Mouse (Mus musculus): ENCODE measurements around the gene Mast4. TPM values are rescaled to one million over a fixed set of nuclear protein-coding genes. Genes with fewer than 3 reads are reported as not detected.

Gene Mast4
- polyA plus RNA-seq, 1 experiment from 2014 or later, result 14.6 TPM

DNA sequence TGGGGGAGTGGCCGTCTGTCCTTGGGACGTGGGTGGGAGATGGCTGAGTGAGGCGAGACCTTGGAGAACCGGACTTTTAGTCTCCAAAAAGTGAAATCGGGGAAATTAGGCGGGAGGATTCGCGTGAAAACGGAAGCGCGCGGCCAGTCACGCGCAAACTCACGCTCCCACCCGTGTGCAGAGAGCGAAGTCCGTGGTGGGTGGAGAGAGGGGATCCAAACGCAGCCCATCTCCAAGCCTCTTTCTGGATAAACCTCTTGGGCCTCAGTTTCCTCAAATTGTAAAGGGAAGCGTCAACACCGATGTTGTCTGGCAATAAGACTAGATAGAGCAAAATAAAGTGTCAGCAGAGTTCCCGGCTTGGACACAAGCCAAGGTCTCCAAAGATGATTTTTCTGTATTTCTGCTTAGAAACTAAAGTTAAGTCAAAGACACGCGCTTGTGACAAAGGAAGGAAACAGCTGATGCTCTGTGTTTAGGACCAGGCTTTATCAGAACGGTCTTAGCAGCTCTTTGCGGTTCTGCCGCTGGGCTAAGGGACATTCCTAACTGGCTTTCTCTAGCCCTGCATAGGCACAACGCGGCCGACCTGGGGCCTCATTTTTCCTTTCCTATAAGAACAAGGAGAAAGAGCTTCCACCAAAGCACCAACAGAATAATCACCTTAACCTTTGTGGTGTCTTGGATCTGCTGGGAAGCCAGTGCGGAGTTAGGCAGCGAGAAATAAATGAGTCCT, 594 bp upstream of the Mast4 start:
- no peak overlapping the region for H3K27ac ChIP-seq (replicated peaks)
- peak; percentile 39 for ATAC-seq (replicated peaks)
- H3K9ac ChIP-seq (replicated peaks), result peak overlapping the region; percentile 58
- H3K4me1 ChIP-seq, result peaks cover 23% of the 10 kb centered on the region
- peak overlapping the region; percentile 98 for H3K4me2 ChIP-seq (replicated peaks)
- peaks cover 33% of the 10 kb centered on the region for H3K27me3 ChIP-seq
- H3K36me3 ChIP-seq, result no peaks in the 10 kb centered on the region
- WGBS, result under 1% methylated on average over 32 of the region's 32 CpGs
- peak overlapping the region; percentile 69 for H3K4me3 ChIP-seq
- no peaks in the 10 kb centered on the region for H3K9me3 ChIP-seq

- WGBS, result under 1% methylated on average over 74 of the region's 74 CpGs
- peak overlapping the region; percentile 58 for H3K9ac ChIP-seq (replicated peaks)
- H3K4me2 ChIP-seq (replicated peaks), result peak overlapping the region; percentile 98
- peak; percentile 85 for ATAC-seq (replicated peaks)
- H3K9me3 ChIP-seq, result no peaks in the 10 kb centered on the region
- H3K27me3 ChIP-seq, result peaks cover 33% of the 10 kb centered on the region
- H3K27ac ChIP-seq (replicated peaks), result no peak overlapping the region
- peak overlapping the region; percentile 69 for H3K4me3 ChIP-seq
- peaks cover 23% of the 10 kb centered on the region for H3K4me1 ChIP-seq
- H3K36me3 ChIP-seq, result no peaks in the 10 kb centered on the region
Observed at GRCm38 (mm10) chr13:103333601-103334391, 501 bp downstream of the Mast4 start.

DNA sequence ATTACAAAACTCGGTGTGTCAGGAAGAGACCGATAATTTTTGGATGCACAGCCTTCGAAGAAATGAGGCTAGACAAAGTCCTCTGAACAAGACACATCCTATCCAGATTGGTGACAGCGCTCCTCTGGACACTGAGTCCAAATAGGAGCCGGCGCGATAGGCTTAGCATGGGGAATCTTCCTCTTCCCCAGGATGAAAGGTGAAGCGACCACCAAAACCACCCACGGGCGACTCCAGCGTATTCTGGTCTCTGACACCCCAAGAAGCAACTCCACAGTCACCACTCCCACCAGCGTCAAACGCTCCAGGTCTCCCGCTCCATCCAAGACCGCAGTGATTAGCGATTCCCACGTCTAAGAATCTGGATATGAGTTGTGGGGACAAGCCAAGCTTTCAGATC, 1.1 kb downstream of the Mast4 start:
- Histone ChIP-seq H3K27me3 (peaks cover 33% of the 10 kb centered on the region), H3K4me3 (peak overlapping the region; percentile 69), H3K4me1 (peaks cover 23% of the 10 kb centered on the region), H3K9me3 (no peaks in the 10 kb centered on the region), H3K4me2 (replicated peaks) (peak overlapping the region; percentile 98), H3K9ac (replicated peaks) (peak overlapping the region; percentile 58), H3K36me3 (no peaks in the 10 kb centered on the region), H3K27ac (replicated peaks) (no peak overlapping the region)
- WGBS, result 3% methylated on average over 17 of the region's 17 CpGs
- no peak for ATAC-seq (replicated peaks)

DNA sequence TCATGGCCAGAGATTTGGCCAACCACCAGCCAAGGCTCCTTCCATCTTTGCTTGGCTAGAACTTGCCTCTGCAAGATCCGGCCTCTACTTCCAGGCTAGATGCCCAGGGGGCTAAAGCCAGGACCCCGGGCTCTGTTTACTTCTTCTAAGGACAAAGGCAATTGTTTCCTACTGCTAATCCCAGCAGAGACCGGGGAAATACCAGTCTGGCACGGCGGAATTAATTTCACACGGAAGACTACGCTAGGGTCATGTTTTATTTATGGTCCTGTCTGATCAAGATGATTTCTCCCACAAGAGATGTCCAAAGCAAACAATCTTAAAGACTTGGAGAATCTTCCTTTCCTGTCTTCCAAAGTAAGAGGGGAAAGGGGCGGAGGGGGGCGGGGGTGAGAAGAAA, 1.6 kb downstream of the Mast4 start:
- 11% methylated on average over 9 of the region's 9 CpGs for WGBS
- Histone ChIP-seq H3K9me3 (no peaks in the 10 kb centered on the region), H3K36me3 (no peaks in the 10 kb centered on the region), H3K9ac (replicated peaks) (no peak overlapping the region), H3K4me3 (peak overlapping the region; percentile 69), H3K4me1 (peaks cover 23% of the 10 kb centered on the region), H3K4me2 (replicated peaks) (peak overlapping the region; percentile 98; the same call in 1 of the 2 replicates), H3K27me3 (peaks cover 33% of the 10 kb centered on the region), H3K27ac (replicated peaks) (no peak overlapping the region)
- no peak for ATAC-seq (replicated peaks)

- H3K9ac ChIP-seq (replicated peaks), result no peak overlapping the region
- no peak overlapping the region for H3K4me2 ChIP-seq (replicated peaks)
- H3K27me3 ChIP-seq, result peaks cover 30% of the 10 kb centered on the region
- H3K4me1 ChIP-seq, result peaks cover 23% of the 10 kb centered on the region
- WGBS, result 64% methylated on average over 7 of the region's 7 CpGs
- no peaks in the 10 kb centered on the region for H3K9me3 ChIP-seq
- H3K4me3 ChIP-seq, result no peak overlapping the region
- no peak for ATAC-seq (replicated peaks)
- no peaks in the 10 kb centered on the region for H3K36me3 ChIP-seq
- no peak overlapping the region for H3K27ac ChIP-seq (replicated peaks)
Observed at GRCm38 (mm10) chr13:103331096-103331495, 3.2 kb downstream of the Mast4 start.

GRCm38 (mm10) chr13:103328299-103328698, 6.0 kb downstream of the Mast4 start:
- Histone ChIP-seq H3K27ac (replicated peaks) (no peak overlapping the region), H3K4me2 (replicated peaks) (no peak overlapping the region), H3K36me3 (no peaks in the 10 kb centered on the region), H3K4me1 (peaks cover 7% of the 10 kb centered on the region), H3K9me3 (no peaks in the 10 kb centered on the region), H3K4me3 (no peak overlapping the region), H3K9ac (replicated peaks) (no peak overlapping the region), H3K27me3 (peaks cover 14% of the 10 kb centered on the region; the same call in 1 of the 2 replicates)
- ATAC-seq (replicated peaks), result no peak
- 89% methylated on average over 16 of the region's 16 CpGs for WGBS

- Histone ChIP-seq H3K9me3 (no peaks in the 10 kb centered on the region), H3K27ac (replicated peaks) (no peak overlapping the region), H3K4me1 (peaks cover 3% of the 10 kb centered on the region; the same call in 1 of the 2 replicates), H3K4me3 (no peak overlapping the region), H3K4me2 (replicated peaks) (no peak overlapping the region), H3K36me3 (no peaks in the 10 kb centered on the region), H3K9ac (replicated peaks) (no peak overlapping the region), H3K27me3 (peaks cover 11% of the 10 kb centered on the region; the same call in 1 of the 2 replicates)
- WGBS, result 90% methylated on average over 9 of the region's 9 CpGs
- ATAC-seq (replicated peaks), result no peak
Observed at GRCm38 (mm10) chr13:103327843-103328242, 6.5 kb downstream of the Mast4 start.

- no peak overlapping the region for H3K4me2 ChIP-seq (replicated peaks)
- 93% methylated on average over 13 of the region's 13 CpGs for WGBS
- H3K9me3 ChIP-seq, result no peaks in the 10 kb centered on the region
- no peak overlapping the region for H3K4me3 ChIP-seq
- H3K36me3 ChIP-seq, result no peaks in the 10 kb centered on the region
- H3K27me3 ChIP-seq, result no peaks in the 10 kb centered on the region
- no peaks in the 10 kb centered on the region for H3K4me1 ChIP-seq
- no peak overlapping the region for H3K27ac ChIP-seq (replicated peaks)
- no peak for ATAC-seq (replicated peaks)
- H3K9ac ChIP-seq (replicated peaks), result no peak overlapping the region
Observed at GRCm38 (mm10) chr13:103326186-103326585, 8.1 kb downstream of the Mast4 start.

DNA sequence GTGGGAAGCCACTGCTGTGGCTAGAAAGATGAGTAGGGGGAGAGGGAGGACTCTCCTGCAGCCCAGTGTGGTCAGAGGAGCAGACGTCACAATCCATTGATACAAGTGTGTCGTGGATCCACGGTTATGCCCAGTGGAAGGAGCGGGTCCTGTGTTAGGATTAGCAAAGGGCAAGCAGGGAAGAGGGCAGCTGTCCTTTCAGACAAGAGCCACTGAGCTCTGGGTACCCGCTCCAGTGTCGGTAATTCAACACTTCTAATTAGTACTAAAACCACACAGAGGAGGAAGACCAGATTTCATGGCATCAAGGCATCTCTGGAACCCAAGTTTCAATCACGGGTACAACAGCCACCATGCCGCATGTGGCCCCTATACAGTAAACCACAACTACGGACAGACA, 14.4 kb downstream of the Mast4 start:
- H3K4me2 ChIP-seq (replicated peaks), result no peak overlapping the region
- H3K4me3 ChIP-seq, result no peak overlapping the region
- no peaks in the 10 kb centered on the region for H3K9me3 ChIP-seq
- no peaks in the 10 kb centered on the region for H3K27me3 ChIP-seq
- ATAC-seq (replicated peaks), result no peak
- H3K36me3 ChIP-seq, result no peaks in the 10 kb centered on the region
- no peak overlapping the region for H3K9ac ChIP-seq (replicated peaks)
- H3K4me1 ChIP-seq, result no peaks in the 10 kb centered on the region
- 79% methylated on average over 9 of the region's 9 CpGs for WGBS
- H3K27ac ChIP-seq (replicated peaks), result no peak overlapping the region

DNA sequence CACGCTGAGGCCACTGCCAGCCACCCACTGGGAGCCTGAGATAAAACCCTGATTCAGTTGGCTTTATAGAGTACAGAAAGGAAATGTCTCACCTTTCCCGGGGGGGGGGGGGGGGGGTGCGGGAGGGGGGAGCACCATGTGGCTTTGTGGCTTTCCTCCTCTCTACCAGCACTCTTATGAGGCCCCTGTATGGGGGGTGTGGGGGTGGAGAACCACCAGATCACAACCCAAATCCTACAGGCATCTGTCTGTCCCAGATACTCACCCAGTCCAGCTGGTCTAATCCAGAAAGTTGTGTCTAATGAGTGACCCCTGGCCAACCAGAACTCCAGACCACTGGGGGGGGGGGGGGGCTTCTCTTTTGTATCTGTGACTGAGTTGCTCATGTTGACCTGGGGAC, 15.0 kb downstream of the Mast4 start:
- H3K9ac ChIP-seq (replicated peaks), result no peak overlapping the region
- no peaks in the 10 kb centered on the region for H3K9me3 ChIP-seq
- ATAC-seq (replicated peaks), result peak; percentile 55; the same call in 1 of the 2 replicates
- no peaks in the 10 kb centered on the region for H3K36me3 ChIP-seq
- H3K4me2 ChIP-seq (replicated peaks), result no peak overlapping the region
- no peak overlapping the region for H3K4me3 ChIP-seq
- H3K27me3 ChIP-seq, result no peaks in the 10 kb centered on the region
- H3K27ac ChIP-seq (replicated peaks), result no peak overlapping the region
- H3K4me1 ChIP-seq, result no peaks in the 10 kb centered on the region
- 10% methylated on average over 3 of the region's 3 CpGs for WGBS

DNA sequence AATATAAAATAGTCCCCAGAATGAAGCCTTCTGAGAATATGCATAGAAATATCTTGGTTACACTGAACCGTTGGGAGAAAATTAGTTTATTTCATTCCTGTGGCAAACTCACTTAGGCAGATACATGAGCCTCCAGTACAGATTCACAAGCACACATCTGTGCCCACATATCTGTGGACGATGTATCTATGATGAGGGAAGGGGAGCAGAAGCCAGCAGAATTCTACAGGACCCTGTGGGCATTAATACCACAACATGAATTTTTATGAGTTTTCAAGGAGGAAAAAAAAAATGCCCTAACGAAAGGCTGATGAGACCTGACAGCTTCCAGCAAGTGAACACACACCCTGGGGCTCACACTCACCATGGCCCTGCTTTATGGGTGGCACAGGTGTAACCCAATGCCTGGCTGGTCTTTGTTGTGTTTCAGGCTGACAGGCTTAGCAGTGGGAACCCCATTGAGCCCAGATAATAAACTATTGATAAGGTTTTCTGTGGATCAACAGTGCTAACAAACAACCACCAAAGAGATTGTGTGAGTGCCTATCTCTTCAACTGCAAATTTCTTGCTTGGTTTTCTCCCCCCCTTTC, 17.4 kb downstream of the Mast4 start:
- Histone ChIP-seq H3K27ac (replicated peaks) (no peak overlapping the region), H3K27me3 (no peaks in the 10 kb centered on the region), H3K36me3 (no peaks in the 10 kb centered on the region), H3K4me2 (replicated peaks) (no peak overlapping the region), H3K4me1 (no peaks in the 10 kb centered on the region), H3K9me3 (no peaks in the 10 kb centered on the region), H3K4me3 (no peak overlapping the region), H3K9ac (replicated peaks) (no peak overlapping the region)
- 47% methylated on average over 3 of the region's 3 CpGs for WGBS
- ATAC-seq (replicated peaks), result no peak

DNA sequence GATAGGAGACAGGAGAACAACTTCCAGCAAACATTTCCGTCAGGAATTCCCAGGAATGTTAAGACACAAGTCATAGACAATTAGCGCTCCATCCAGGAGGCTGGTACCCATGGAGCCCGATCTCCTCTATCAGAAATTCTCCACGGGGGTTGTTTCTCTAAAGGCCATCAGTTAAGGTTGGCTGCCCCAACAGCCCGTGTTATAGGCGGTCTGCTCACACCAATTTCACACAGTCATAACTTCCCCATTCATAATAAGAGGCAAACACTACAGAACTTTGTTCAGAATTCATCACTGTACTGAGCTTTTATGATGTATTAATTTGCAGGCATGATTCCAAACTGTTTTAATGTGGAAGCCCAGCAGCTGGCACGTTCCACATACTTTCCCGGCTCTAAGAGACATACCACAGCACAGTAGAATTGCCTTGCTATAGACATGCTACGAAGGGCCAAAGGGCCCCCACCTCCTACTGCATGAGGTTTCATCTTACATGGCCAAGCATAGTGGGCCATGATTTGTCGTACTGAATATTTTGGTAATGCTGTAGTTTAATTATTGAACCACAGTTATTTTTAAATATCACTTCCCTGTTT, 19.1 kb downstream of the Mast4 start:
- H3K4me3 ChIP-seq, result no peak overlapping the region
- no peak for ATAC-seq (replicated peaks)
- no peak overlapping the region for H3K27ac ChIP-seq (replicated peaks)
- no peak overlapping the region for H3K4me2 ChIP-seq (replicated peaks)
- no peaks in the 10 kb centered on the region for H3K9me3 ChIP-seq
- H3K4me1 ChIP-seq, result no peaks in the 10 kb centered on the region
- no peaks in the 10 kb centered on the region for H3K36me3 ChIP-seq
- H3K27me3 ChIP-seq, result no peaks in the 10 kb centered on the region
- H3K9ac ChIP-seq (replicated peaks), result no peak overlapping the region
- WGBS, result 36% methylated on average over 10 of the region's 10 CpGs
